Mouse (Mus musculus): ENCODE measurements around the gene Pfpl. TPM values are rescaled to one million over a fixed set of nuclear protein-coding genes. Genes with fewer than 3 reads are reported as not detected.
A peak's percentile ranks its signal among the peaks of the same experiment; 100 is the strongest.

The Pfpl gene
- polyA plus RNA-seq, 1 experiment from 2014 or later, result not detected

GRCm38 (mm10) chr19:12442560-12442959 lies 14.9 kb downstream of the Pfpl start:
- no peak for DNase-seq (ENCODE audit: low spot score)
- WGBS, result 84% methylated on average over 4 of the region's 4 CpGs
- H3K27ac ChIP-seq, result no peak overlapping the region

GRCm38 (mm10) chr19:12445014-12445413 lies 17.3 kb downstream of the Pfpl start:
- no peaks in the 10 kb centered on the region for H3K9me3 ChIP-seq
- no peaks in the 10 kb centered on the region for H3K36me3 ChIP-seq
- 86% methylated on average over 3 of the region's 3 CpGs for WGBS
- H3K27ac ChIP-seq, result no peak overlapping the region
- no peak overlapping the region for H3K4me3 ChIP-seq
- no peaks in the 10 kb centered on the region for H3K27me3 ChIP-seq (ENCODE audit: insufficient read depth, poor library complexity, severe bottlenecking)
- no peak for DNase-seq (ENCODE audit: low spot score)
- H3K4me1 ChIP-seq (replicated peaks), result no peaks in the 10 kb centered on the region

More at GRCm38 (mm10) chr19:12442560-12442959, 14.9 kb downstream of the Pfpl start:
- Histone ChIP-seq H3K9me3 (no peaks in the 10 kb centered on the region), H3K4me3 (no peak overlapping the region), H3K27me3 (ENCODE audit: insufficient read depth, poor library complexity, severe bottlenecking) (no peaks in the 10 kb centered on the region), H3K4me1 (replicated peaks) (no peaks in the 10 kb centered on the region), H3K36me3 (no peaks in the 10 kb centered on the region)

GRCm38 (mm10) chr19:12457401-12458066 lies 29.8 kb downstream of the Pfpl start:
- 88% methylated on average over 12 of the region's 12 CpGs for WGBS
- DNase-seq (ENCODE audit: low spot score), result no peak
- no peaks in the 10 kb centered on the region for H3K9me3 ChIP-seq

GRCm38 (mm10) chr19:12459516-12459915 lies 31.8 kb downstream of the Pfpl start:
- 84% methylated on average over 4 of the region's 4 CpGs for WGBS
- Histone ChIP-seq H3K9me3 (no peaks in the 10 kb centered on the region), H3K27ac (no peak overlapping the region), H3K4me1 (replicated peaks) (peaks cover 4% of the 10 kb centered on the region; the same call in 1 of the 2 replicates), H3K36me3 (peaks cover under 1% of the 10 kb centered on the region; the same call in 1 of the 2 replicates), H3K4me3 (no peak overlapping the region), H3K27me3 (ENCODE audit: insufficient read depth, poor library complexity, severe bottlenecking) (no peaks in the 10 kb centered on the region)
- DNase-seq (ENCODE audit: low spot score), result no peak

More at GRCm38 (mm10) chr19:12457401-12458066, 29.8 kb downstream of the Pfpl start:
- H3K27me3 ChIP-seq (ENCODE audit: insufficient read depth, poor library complexity, severe bottlenecking), result no peaks in the 10 kb centered on the region
- no peaks in the 10 kb centered on the region for H3K36me3 ChIP-seq
- no peak overlapping the region for H3K4me3 ChIP-seq
- no peak overlapping the region for H3K27ac ChIP-seq
- no peaks in the 10 kb centered on the region for H3K4me1 ChIP-seq (replicated peaks)

GRCm38 (mm10) chr19:12460282-12461249 lies 32.9 kb downstream of the Pfpl start, which contains the start of gene Mpeg1:
TSS of gene Mpeg1 (plus strand) at chr19:12460779.
- no peaks in the 10 kb centered on the region for H3K27me3 ChIP-seq (ENCODE audit: insufficient read depth, poor library complexity, severe bottlenecking)
- H3K4me3 ChIP-seq, result no peak within 1 kb of the TSS
- H3K4me1 ChIP-seq (replicated peaks), result peaks cover 4% of the 10 kb centered on the region; the same call in 1 of the 2 replicates
- H3K36me3 ChIP-seq, result peaks cover 10% of the 10 kb centered on the region
- WGBS, result 84% methylated on average over 11 of the region's 11 CpGs
- no peak within 1 kb of the TSS for H3K27ac ChIP-seq
- DNase-seq (ENCODE audit: low spot score), result no peak
- no peaks in the 10 kb centered on the region for H3K9me3 ChIP-seq

- no peaks in the 10 kb centered on the region for H3K9me3 ChIP-seq
- peaks cover 10% of the 10 kb centered on the region; the same call in 1 of the 2 replicates for H3K4me1 ChIP-seq (replicated peaks)
- peaks cover 35% of the 10 kb centered on the region for H3K36me3 ChIP-seq
- 66% methylated on average over 7 of the region's 7 CpGs for WGBS
- H3K27me3 ChIP-seq (ENCODE audit: insufficient read depth, poor library complexity, severe bottlenecking), result no peaks in the 10 kb centered on the region
- no peak overlapping the region for H3K4me3 ChIP-seq
- H3K27ac ChIP-seq, result peak overlapping the region; percentile 8; the same call in 1 of the 2 replicates
- DNase-seq (ENCODE audit: low spot score), result peak; percentile 2
Observed at GRCm38 (mm10) chr19:12462851-12463721, 35.4 kb downstream of the Pfpl start.

- H3K4me1 ChIP-seq (replicated peaks), result peaks cover 10% of the 10 kb centered on the region; the same call in 1 of the 2 replicates
- H3K27me3 ChIP-seq (ENCODE audit: insufficient read depth, poor library complexity, severe bottlenecking), result no peaks in the 10 kb centered on the region
- peak; percentile 3 for DNase-seq (ENCODE audit: low spot score)
- peaks cover 41% of the 10 kb centered on the region for H3K36me3 ChIP-seq
- H3K27ac ChIP-seq, result 0 out of 2 replicates have a peak overlapping the region, but pooled peaks have one; percentile 8
- H3K9me3 ChIP-seq, result no peaks in the 10 kb centered on the region
- 52% methylated on average over 1 of the region's 1 CpGs for WGBS
- H3K4me3 ChIP-seq, result no peak overlapping the region
Observed at GRCm38 (mm10) chr19:12463722-12464035, 36.0 kb downstream of the Pfpl start.

GRCm38 (mm10) chr19:12464127-12464526 lies 36.4 kb downstream of the Pfpl start:
- Histone ChIP-seq H3K4me3 (no peak overlapping the region), H3K9me3 (no peaks in the 10 kb centered on the region), H3K27me3 (ENCODE audit: insufficient read depth, poor library complexity, severe bottlenecking) (no peaks in the 10 kb centered on the region), H3K27ac (peak overlapping the region; percentile 45; the same call in 1 of the 2 replicates), H3K4me1 (replicated peaks) (peaks cover 10% of the 10 kb centered on the region; the same call in 1 of the 2 replicates), H3K36me3 (peaks cover 45% of the 10 kb centered on the region)
- WGBS, result 83% methylated on average over 5 of the region's 5 CpGs
- DNase-seq (ENCODE audit: low spot score), result peak; percentile 2

GRCm38 (mm10) chr19:12464674-12465073 lies 37.0 kb downstream of the Pfpl start:
- H3K9me3 ChIP-seq, result no peaks in the 10 kb centered on the region
- H3K27me3 ChIP-seq (ENCODE audit: insufficient read depth, poor library complexity, severe bottlenecking), result no peaks in the 10 kb centered on the region
- peaks cover 10% of the 10 kb centered on the region; the same call in 1 of the 2 replicates for H3K4me1 ChIP-seq (replicated peaks)
- no peak overlapping the region for H3K27ac ChIP-seq
- peak; percentile 2 for DNase-seq (ENCODE audit: low spot score)
- WGBS, result 85% methylated on average over 4 of the region's 4 CpGs
- no peak overlapping the region for H3K4me3 ChIP-seq
- peaks cover 51% of the 10 kb centered on the region for H3K36me3 ChIP-seq

GRCm38 (mm10) chr19:12465530-12466144 lies 37.9 kb downstream of the Pfpl start:
- 96% methylated on average over 10 of the region's 10 CpGs for WGBS
- peaks cover 10% of the 10 kb centered on the region; the same call in 1 of the 2 replicates for H3K4me1 ChIP-seq (replicated peaks)
- no peaks in the 10 kb centered on the region for H3K9me3 ChIP-seq
- no peaks in the 10 kb centered on the region for H3K27me3 ChIP-seq (ENCODE audit: insufficient read depth, poor library complexity, severe bottlenecking)
- H3K4me3 ChIP-seq, result no peak overlapping the region
- no peak overlapping the region for H3K27ac ChIP-seq
- DNase-seq (ENCODE audit: low spot score), result peak; percentile 2
- H3K36me3 ChIP-seq, result peaks cover 60% of the 10 kb centered on the region

GRCm38 (mm10) chr19:12466204-12466603 lies 38.5 kb downstream of the Pfpl start:
- Histone ChIP-seq H3K36me3 (peaks cover 66% of the 10 kb centered on the region), H3K4me1 (replicated peaks) (peaks cover 10% of the 10 kb centered on the region; the same call in 1 of the 2 replicates), H3K27ac (peak overlapping the region; percentile 56; the same call in 1 of the 2 replicates), H3K9me3 (no peaks in the 10 kb centered on the region), H3K27me3 (ENCODE audit: insufficient read depth, poor library complexity, severe bottlenecking) (no peaks in the 10 kb centered on the region), H3K4me3 (no peak overlapping the region)
- WGBS, result 39% methylated on average over 7 of the region's 7 CpGs
- peak; percentile 51 for DNase-seq (ENCODE audit: low spot score)

Data from hindbrain, embryonic 10.5 days (tissue).